Mouse (Mus musculus) cerebellum, adult 2 months (tissue): Measurements from ENCODE around the gene Tbc1d19. TPM values are rescaled to one million over a fixed set of nuclear protein-coding genes. Genes with fewer than 3 reads are reported as not detected.

ENCODE experiments used
- DNase-seq, 2 experiments: peaks; one replicate each; pipeline ENCODE4 v3.0.0; 2021
- H3K27ac ChIP-seq: fragments of 200-500 bp; 2 replicates; pipeline ENCODE4 v1.5.1; 2012; ENCODE audit warnings: low read length, control low read depth, inconsistent platforms; ENCODE audit not compliant: insufficient read depth
- H3K27me3 ChIP-seq: fragments of 200-500 bp; 2 replicates; pipeline ENCODE4 v1.6.1; 2012; ENCODE audit warnings: inconsistent platforms, mild to moderate bottlenecking, low read length, moderate library complexity; ENCODE audit not compliant: control insufficient read depth, insufficient read depth
- H3K4me1 ChIP-seq: fragments of 200-500 bp; 2 replicates; pipeline ENCODE4 v1.6.1; 2011; ENCODE audit warnings: low read length; ENCODE audit not compliant: control insufficient read depth, insufficient read depth
- H3K4me3 ChIP-seq: fragments of 200-500 bp; replicated peaks from 2 replicates; pipeline ENCODE3; 2011; ENCODE audit warnings: mild to moderate bottlenecking, low read depth, low read length, control low read depth; ENCODE audit not compliant: insufficient read depth
- CTCF ChIP-seq: fragments of 200-500 bp; IDR thresholded peaks from 2 replicates; pipeline ENCODE4 v1.5.1; 2011; ENCODE audit warnings: low read depth, mild to moderate bottlenecking, control low read depth, low read length, moderate library complexity, borderline replicate concordance; ENCODE audit not compliant: insufficient read depth
- POLR2A ChIP-seq: fragments of 200-500 bp; IDR thresholded peaks from 2 replicates; pipeline ENCODE4 v1.6.1; 2011; ENCODE audit warnings: low read length, control low read depth, borderline replicate concordance; ENCODE audit not compliant: insufficient read depth
- WGBS: fragments of 180-500 bp; shearing (Covaris S2); methylation state at CpG from one replicate; pipeline ENCODE4 v1.1.7; 2018; 5-methylcytosine and 5-hydroxymethylcytosine counted together
- polyA plus RNA-seq: library from polyadenylated mRNA; depleted of rRNA; stranded (reverse); fragments of >200 nt; gene quantifications from 2 replicates; pipeline ENCODE4 v1.2.3, GENCODE M21; 2012

Tbc1d19 gene
- polyA plus RNA-seq, 1 experiment: 44.5 TPM

GRCm38 (mm10) chr5:53920416-53920815, 111.0 kb downstream of the Tbc1d19 start:
- DNase-seq: no peak
- WGBS: 67% methylated on average over 2 of the region's 2 CpGs

GRCm38 (mm10) chr5:53922149-53922904, 112.9 kb downstream of the Tbc1d19 start:
- Histone ChIP-seq H3K27me3 (no peaks in the 10 kb centered on the region), H3K4me1 (no peaks in the 10 kb centered on the region), H3K4me3 (no peak overlapping the region), H3K27ac (no peak overlapping the region)
- TF ChIP-seq POLR2A (no peak), CTCF (no peak)
- no peak for DNase-seq
- 31% methylated on average over 10 of the region's 10 CpGs for whole genome bisulfite sequencing

More at GRCm38 (mm10) chr5:53920416-53920815, 111.0 kb downstream of the Tbc1d19 start:
- Histone ChIP-seq H3K27me3 (no peaks in the 10 kb centered on the region), H3K4me1 (no peaks in the 10 kb centered on the region), H3K27ac (no peak overlapping the region), H3K4me3 (no peak overlapping the region)
- TF ChIP-seq CTCF (no peak), POLR2A (no peak)

DNA sequence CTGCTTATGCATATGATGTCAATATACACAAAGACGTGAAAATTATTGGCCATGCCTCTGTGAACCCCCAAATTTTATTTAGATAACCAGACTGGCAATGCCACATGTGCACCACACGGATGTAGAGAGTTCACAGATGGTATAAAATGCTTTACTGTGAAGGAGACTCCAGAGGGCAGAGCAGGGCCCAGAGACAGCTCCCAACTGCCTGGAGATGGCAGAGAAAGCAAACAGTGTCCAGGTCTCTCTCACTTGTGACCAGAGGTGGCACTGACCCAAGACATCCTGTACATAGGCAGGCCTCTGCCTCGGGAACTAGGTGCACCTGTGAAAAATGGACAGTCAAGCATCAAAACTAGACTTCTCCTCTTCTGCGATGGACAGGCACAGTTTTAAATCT, 114.6 kb downstream of the Tbc1d19 start:
- no peak overlapping the region for H3K4me3 ChIP-seq
- no peak for TF ChIP-seq CTCF
- TF ChIP-seq POLR2A: no peak
- H3K27ac ChIP-seq: no peak overlapping the region
- H3K27me3 ChIP-seq: no peaks in the 10 kb centered on the region
- 56% methylated on average over 4 of the region's 4 CpGs for WGBS
- DNase-seq: no peak
- H3K4me1 ChIP-seq: no peaks in the 10 kb centered on the region

GRCm38 (mm10) chr5:53926301-53926855, 117.0 kb downstream of the Tbc1d19 start:
- Histone ChIP-seq H3K27ac (no peak overlapping the region), H3K27me3 (no peaks in the 10 kb centered on the region), H3K4me3 (no peak overlapping the region), H3K4me1 (no peaks in the 10 kb centered on the region; the same call in 1 of the 2 replicates)
- TF ChIP-seq CTCF: no peak
- TF ChIP-seq POLR2A: no peak
- WGBS: 66% methylated on average over 11 of the region's 11 CpGs
- no peak for DNase-seq

GRCm38 (mm10) chr5:53927886-53928285, 118.5 kb downstream of the Tbc1d19 start:
- no peak for TF ChIP-seq POLR2A
- no peak for TF ChIP-seq CTCF
- Histone ChIP-seq H3K27me3 (no peaks in the 10 kb centered on the region), H3K4me1 (no peaks in the 10 kb centered on the region; the same call in 1 of the 2 replicates), H3K27ac (no peak overlapping the region), H3K4me3 (no peak overlapping the region)
- 80% methylated on average over 7 of the region's 7 CpGs for WGBS
- no peak for DNase-seq

- no peak overlapping the region for H3K27ac ChIP-seq
- no peak for TF ChIP-seq CTCF
- TF ChIP-seq POLR2A: no peak
- no peaks in the 10 kb centered on the region for H3K27me3 ChIP-seq
- DNase-seq: no peak
- no peaks in the 10 kb centered on the region; the same call in 1 of the 2 replicates for H3K4me1 ChIP-seq
- 76% methylated on average over 4 of the region's 4 CpGs for WGBS
- H3K4me3 ChIP-seq: no peak overlapping the region
Observed at GRCm38 (mm10) chr5:53928537-53928936, 119.1 kb downstream of the Tbc1d19 start.

- TF ChIP-seq POLR2A: no peak
- no peak for TF ChIP-seq CTCF
- no peak overlapping the region for H3K27ac ChIP-seq
- DNase-seq: no peak
- H3K4me3 ChIP-seq: no peak overlapping the region
- H3K4me1 ChIP-seq: no peaks in the 10 kb centered on the region; the same call in 1 of the 2 replicates
- 59% methylated on average over 10 of the region's 10 CpGs for WGBS
- H3K27me3 ChIP-seq: no peaks in the 10 kb centered on the region
Observed at GRCm38 (mm10) chr5:53929205-53929614, 119.8 kb downstream of the Tbc1d19 start.

DNA sequence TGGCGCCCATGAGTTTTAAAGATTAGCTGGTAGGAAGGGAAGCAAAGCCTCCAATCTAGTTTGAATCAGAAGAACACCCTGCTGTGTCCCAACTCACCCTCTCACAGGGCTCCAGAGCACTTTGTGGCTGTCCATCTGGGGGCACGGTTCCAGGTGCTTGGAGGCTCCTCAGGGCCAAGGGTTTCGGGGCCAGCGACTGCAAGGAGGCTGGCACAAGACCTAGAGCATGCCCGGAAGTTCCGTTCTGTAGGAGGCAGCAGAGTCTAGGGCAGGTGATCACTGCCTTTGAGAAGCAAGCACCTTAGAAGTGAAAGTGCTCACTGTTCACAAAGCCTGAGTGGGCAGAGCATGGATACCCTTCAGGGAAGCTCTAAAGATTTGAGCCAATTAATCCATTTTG, 120.4 kb downstream of the Tbc1d19 start:
- Histone ChIP-seq H3K27me3 (no peaks in the 10 kb centered on the region), H3K4me3 (no peak overlapping the region), H3K27ac (no peak overlapping the region), H3K4me1 (no peaks in the 10 kb centered on the region; the same call in 1 of the 2 replicates)
- no peak for TF ChIP-seq CTCF
- TF ChIP-seq POLR2A: no peak
- DNase-seq: no peak
- WGBS: 37% methylated on average over 6 of the region's 6 CpGs
